Mouse (Mus musculus) embryonic facial prominence, embryonic 10.5 days (tissue): ENCODE measurements around the gene Lrr1. TPM values are rescaled to one million over a fixed set of nuclear protein-coding genes. Genes with fewer than 3 reads are reported as not detected.

Experiments
- DNase-seq: peaks from one replicate; pipeline ENCODE4 v3.0.0-alpha.2; 2017; ENCODE audit warnings: low spot score
- H3K27ac ChIP-seq: fragments of 300-500 bp; sonication (generic); replicated peaks from 2 replicates; pipeline ENCODE4 v1.5.1; 2016; ENCODE audit warnings: mild to moderate bottlenecking
- H3K27me3 ChIP-seq: fragments of 300-500 bp; sonication (generic); replicated peaks from 2 replicates; pipeline ENCODE4 v1.6.1; 2016; ENCODE audit warnings: low read depth, mild to moderate bottlenecking; ENCODE audit not compliant: poor library complexity, severe bottlenecking
- H3K36me3 ChIP-seq: fragments of 300-500 bp; sonication (generic); replicated peaks from 2 replicates; pipeline ENCODE4 v1.6.1; 2016; ENCODE audit warnings: mild to moderate bottlenecking, moderate library complexity
- H3K4me1 ChIP-seq: fragments of 300-500 bp; sonication (generic); 2 replicates; pipeline ENCODE4 v1.6.1; 2016
- H3K4me3 ChIP-seq: fragments of 300-500 bp; sonication (generic); 2 replicates; pipeline ENCODE4 v1.5.1; 2016; ENCODE audit warnings: mild to moderate bottlenecking, moderate library complexity
- H3K9me3 ChIP-seq: fragments of 300-500 bp; sonication (generic); 2 replicates; pipeline ENCODE4 v1.6.1; 2016; ENCODE audit warnings: mild to moderate bottlenecking
- WGBS: fragments of 180-500 bp; shearing (Covaris S2); methylation state at CpG from one replicate; pipeline ENCODE4 v1.1.7; 2016; 5-methylcytosine and 5-hydroxymethylcytosine counted together
- polyA plus RNA-seq: library from polyadenylated mRNA; unstranded; fragments of >200 nt; fragmentation: Nextera tagmentation; extraction: Ambion mirVana; gene quantifications from 2 replicates; pipeline ENCODE4 v1.2.1, GENCODE M21; 2016

Lrr1 gene
- polyA plus RNA-seq, 1 experiment from 2014 or later = 31.2 TPM

DNA sequence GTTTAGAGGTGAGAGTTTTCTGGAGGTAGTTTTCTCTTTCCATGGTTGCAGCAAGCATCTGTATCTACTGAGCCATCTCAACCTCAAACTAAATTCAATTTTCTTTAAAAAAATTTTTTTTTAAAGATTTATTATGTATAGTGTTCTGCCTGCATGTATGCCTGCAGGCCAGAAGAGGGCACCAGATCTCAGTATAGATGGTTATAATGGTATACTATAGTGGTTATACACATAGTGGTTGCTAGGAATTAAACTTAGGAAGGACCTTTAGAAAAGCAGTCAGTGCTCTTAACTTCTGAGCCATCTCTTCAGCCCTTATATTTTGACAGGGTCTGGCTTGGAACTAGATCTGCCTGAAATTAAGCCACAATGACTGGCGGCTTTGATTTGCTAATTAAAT is 21.9 kb downstream of the Lrr1 start:
- DNase-seq = no peak
- no peaks in the 10 kb centered on the region for H3K27me3 ChIP-seq
- no peak overlapping the region for H3K27ac ChIP-seq
- H3K4me1 ChIP-seq = peaks cover 17% of the 10 kb centered on the region
- peaks cover 4% of the 10 kb centered on the region; the same call in 1 of the 2 replicates for H3K9me3 ChIP-seq
- WGBS = 100% methylated on average over 1 of the region's 1 CpGs
- H3K36me3 ChIP-seq = peaks cover 67% of the 10 kb centered on the region
- H3K4me3 ChIP-seq = no peak overlapping the region

DNA sequence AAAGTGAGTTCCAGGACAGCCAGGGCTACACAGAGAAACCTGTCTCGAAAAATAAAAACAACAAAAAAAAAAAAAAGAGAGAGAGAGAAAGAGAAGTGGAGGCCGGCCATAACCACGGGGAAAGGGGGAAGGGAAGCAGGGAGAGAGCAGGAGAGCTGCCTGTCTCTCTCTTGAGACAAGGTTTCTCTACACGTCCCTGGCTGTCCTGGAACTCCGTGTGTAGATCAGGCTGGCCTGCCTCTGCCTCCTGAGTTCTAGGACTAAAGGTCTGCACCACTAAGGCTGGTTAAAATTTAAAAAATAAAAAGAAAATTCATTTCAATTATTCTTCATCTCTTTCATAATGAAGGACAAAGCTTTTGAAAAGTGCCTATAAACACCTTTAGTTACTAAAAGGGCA is 22.8 kb downstream of the Lrr1 start:
- no peak for DNase-seq
- no peak overlapping the region for H3K4me3 ChIP-seq
- 89% methylated on average over 5 of the region's 5 CpGs for WGBS

DNA sequence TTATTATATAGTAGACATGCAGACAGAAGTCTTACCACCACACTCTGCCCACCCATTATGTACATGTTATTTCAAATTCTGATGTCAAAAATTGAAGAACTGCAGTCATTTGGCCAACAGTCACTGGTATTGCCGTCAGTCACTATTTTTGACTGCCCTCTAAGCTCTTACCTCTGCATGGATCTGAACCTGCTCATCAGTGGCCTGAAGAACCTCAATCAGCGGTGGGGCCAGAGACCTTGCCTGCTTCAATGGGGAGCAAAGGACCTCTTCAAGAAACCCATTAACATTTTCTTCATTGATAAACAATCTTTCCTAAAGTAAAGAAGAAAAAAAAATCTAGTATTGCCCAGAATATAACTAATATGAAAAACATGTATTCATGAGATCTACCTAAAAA is 24.0 kb downstream of the Lrr1 start:
- WGBS = 96% methylated on average over 2 of the region's 2 CpGs

More for the DNA sequence above, 22.8 kb downstream of the Lrr1 start:
- no peaks in the 10 kb centered on the region for H3K27me3 ChIP-seq
- H3K9me3 ChIP-seq = peaks cover 4% of the 10 kb centered on the region; the same call in 1 of the 2 replicates
- H3K36me3 ChIP-seq = peaks cover 65% of the 10 kb centered on the region
- no peak overlapping the region for H3K27ac ChIP-seq
- H3K4me1 ChIP-seq = peaks cover 17% of the 10 kb centered on the region

DNA sequence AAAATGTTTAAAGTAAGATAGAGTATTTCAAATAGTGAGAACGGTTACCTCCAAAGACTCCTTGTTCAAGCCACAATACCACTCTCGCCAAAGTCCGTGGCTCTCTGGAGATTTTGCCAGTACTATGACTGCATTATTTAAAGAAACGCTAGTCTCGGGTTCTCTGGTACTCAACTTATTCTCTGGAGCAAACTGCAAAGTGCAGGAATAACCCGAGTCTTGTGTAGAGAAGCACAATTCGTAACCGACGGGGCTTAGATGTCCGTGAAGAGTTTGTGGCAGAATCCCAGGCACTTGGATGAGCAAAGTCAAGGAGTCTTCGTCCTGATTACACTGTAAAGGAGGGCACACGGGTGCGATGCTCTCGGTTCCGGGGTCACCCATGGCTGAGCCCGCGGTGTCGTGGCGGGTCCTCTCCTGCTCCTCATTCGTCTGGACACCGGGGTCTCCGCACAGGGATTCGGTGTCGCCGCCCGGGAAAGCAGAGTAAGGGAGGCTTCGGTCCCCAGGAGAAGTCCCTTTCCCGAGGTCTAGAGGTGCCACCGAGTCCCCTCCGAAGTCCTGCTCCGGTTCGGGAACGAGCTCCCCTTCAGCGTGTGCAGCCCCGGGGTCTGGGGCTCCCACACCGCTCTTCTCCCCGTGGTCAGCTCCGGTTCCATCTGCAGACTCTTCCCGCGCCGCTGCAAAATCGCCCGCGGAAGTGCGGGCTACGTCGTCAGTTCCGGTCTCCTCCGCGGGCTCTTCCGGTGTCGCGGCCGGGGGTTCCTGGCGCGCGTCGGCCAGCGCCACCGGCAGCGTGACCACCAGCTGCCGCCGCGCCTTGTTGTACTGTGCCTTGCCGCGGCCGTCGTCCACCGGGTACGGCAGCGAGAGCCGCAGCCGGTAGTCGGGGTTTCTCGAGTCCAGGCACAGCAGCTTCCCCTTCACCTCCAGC is 28.1 kb downstream of the Lrr1 start, which contains the start of gene Gm49383:
TSS of gene Gm49383 (minus strand) at position 661 of the 934 bp plus-strand sequence.
- H3K4me1 ChIP-seq = peaks cover 31% of the 10 kb centered on the region
- WGBS = under 1% methylated on average over 75 of the region's 75 CpGs
- H3K4me3 ChIP-seq = peak within 1 kb of the TSS; percentile 94
- H3K9me3 ChIP-seq = no peaks in the 10 kb centered on the region
- peaks cover 50% of the 10 kb centered on the region for H3K36me3 ChIP-seq
- DNase-seq = peak; percentile 85
- no peaks in the 10 kb centered on the region for H3K27me3 ChIP-seq
- H3K27ac ChIP-seq = peak within 1 kb of the TSS; percentile 91

More for the DNA sequence above, 24.0 kb downstream of the Lrr1 start:
- DNase-seq = no peak
- no peak overlapping the region for H3K4me3 ChIP-seq
- peaks cover 59% of the 10 kb centered on the region for H3K36me3 ChIP-seq
- H3K27ac ChIP-seq = no peak overlapping the region
- H3K4me1 ChIP-seq = peaks cover 15% of the 10 kb centered on the region
- no peaks in the 10 kb centered on the region for H3K27me3 ChIP-seq
- H3K9me3 ChIP-seq = peaks cover 4% of the 10 kb centered on the region; the same call in 1 of the 2 replicates

DNA sequence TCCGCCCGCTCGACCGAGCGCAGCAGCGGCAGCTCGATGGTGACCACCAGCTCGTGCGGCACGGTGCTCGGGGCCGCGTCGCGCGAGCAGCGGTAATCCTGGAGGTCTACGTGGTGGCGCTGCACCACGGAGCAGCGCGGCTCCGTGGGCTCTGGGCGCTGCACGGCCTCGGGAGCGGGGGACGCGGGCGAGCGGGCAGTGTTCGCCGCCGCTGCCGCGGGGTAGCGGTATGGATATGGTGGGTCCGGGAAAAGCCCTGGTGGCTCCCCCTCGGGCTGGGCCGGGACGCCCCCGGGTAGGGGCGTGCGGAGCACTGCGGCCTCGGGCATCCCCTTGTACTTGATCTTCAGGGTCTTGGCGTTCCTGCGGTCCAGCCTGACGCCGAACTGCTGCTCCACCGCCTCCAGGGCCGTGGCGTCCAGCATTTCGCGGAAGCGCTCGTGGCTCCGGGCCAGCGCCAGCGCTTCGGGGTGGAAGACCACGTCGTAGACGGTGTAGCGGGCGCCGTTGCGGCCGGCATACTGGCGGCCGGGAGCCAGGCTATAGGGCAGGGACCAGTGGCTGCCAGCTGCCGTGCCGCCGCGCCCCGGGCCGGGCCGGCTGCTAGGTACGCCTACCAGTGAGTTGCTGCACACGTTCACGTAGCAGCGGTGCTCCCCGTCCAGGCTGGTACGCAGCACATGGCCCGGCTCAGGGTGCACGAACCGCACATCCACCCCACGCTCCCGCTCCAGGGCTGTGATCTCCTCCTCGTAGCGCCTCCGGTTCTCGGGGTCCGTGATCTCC is 29.0 kb downstream of the Lrr1 start:
- WGBS = under 1% methylated on average over 94 of the region's 94 CpGs
- Histone ChIP-seq H3K4me3 (peak overlapping the region; percentile 94), H3K9me3 (no peaks in the 10 kb centered on the region), H3K27me3 (no peaks in the 10 kb centered on the region), H3K27ac (peak overlapping the region; percentile 91), H3K36me3 (peaks cover 50% of the 10 kb centered on the region), H3K4me1 (peaks cover 31% of the 10 kb centered on the region)
- DNase-seq = peak; percentile 67

DNA sequence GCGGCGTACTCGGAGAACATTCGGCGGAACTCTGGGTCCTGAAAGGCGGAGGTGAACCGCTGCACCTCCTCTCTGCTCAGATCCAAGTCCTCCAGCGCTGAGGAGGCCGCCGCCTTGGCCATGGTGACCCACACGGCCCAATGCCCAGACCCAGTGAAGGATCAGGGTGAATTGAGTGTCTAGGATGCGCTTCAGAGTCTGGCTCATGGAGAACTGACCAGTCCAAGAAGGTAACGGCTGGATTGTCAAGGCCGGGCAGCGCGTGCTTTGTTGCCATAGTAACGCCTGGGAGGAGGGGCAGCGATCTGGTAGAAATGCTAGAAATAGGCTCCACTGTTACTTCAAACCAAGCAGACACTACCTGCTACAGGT is 29.5 kb downstream of the Lrr1 start, which contains the start of gene Dnaaf2:
TSS of gene Dnaaf2 (minus strand) at position 266 of the 372 bp plus-strand sequence.
- Histone ChIP-seq H3K27ac (peak within 1 kb of the TSS; percentile 91), H3K36me3 (peaks cover 50% of the 10 kb centered on the region), H3K9me3 (no peaks in the 10 kb centered on the region), H3K4me3 (peak within 1 kb of the TSS; percentile 94), H3K4me1 (peaks cover 31% of the 10 kb centered on the region), H3K27me3 (no peaks in the 10 kb centered on the region)
- WGBS = under 1% methylated on average over 18 of the region's 18 CpGs
- DNase-seq = peak; percentile 84

DNA sequence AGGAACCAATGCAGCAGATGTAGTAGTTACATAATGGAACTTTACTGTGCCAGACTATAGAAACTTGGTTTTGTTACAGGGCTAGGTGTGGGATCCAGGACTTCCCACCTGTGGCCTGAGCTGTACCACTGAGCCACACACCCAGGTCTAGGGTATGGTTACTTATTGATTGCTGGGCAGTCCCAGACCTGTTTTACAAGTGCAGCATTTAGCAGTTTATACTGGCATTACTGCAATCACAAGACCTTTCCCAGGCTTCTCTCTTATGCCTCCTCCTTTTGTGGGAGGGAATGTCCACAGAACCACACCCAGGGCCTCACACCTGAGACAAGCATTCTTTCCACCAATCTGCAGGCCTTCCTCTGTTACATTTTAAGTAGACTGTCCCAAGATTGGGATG is 30.4 kb downstream of the Lrr1 start:
- Histone ChIP-seq H3K4me3 (peak overlapping the region; percentile 28; the same call in 1 of the 2 replicates), H3K4me1 (peaks cover 31% of the 10 kb centered on the region), H3K27ac (no peak overlapping the region), H3K36me3 (peaks cover 52% of the 10 kb centered on the region), H3K27me3 (no peaks in the 10 kb centered on the region), H3K9me3 (no peaks in the 10 kb centered on the region)
- DNase-seq = no peak

DNA sequence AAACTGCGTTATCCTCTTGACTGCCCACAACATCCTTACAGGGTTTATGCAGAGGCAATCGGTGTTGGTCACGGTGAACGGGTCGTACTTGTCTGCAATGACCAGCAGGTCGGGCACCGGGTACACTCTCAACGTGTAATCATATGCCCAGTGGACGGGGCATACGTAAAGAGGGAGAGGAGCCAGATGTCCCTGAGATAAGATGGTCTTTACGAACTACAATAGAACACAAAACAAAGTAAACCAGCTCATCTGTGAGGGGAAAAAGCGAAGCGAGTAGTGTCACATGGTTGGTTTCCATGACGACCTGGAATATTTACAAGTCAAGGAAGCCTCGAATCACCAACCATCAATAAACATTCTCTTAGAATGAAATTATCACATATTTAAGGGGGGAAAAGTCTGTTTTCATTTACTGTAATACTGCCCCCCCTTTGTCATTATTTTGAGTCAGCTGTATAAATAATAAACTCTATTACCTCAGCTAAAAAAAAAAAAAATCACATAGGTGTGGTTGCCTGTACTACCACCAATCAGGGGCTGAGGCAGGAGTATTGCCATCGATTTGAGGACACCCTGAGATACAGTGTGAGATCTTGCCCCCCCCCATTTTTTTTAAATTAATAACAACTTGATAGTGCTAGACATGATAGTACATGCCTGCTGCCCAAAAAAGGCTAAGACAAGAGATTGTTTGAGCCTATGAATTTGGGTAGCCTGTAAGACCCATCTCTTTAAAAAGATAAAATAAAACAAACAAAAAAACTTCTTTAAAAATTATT is 35.6 kb downstream of the Lrr1 start, which contains the start of gene Gm49384:
TSS of gene Gm49384 (minus strand) at position 216 of the 782 bp plus-strand sequence.
- Histone ChIP-seq H3K9me3 (no peaks in the 10 kb centered on the region), H3K4me3 (no peak within 1 kb of the TSS), H3K4me1 (peaks cover under 1% of the 10 kb centered on the region; the same call in 1 of the 2 replicates), H3K36me3 (peaks cover 84% of the 10 kb centered on the region), H3K27me3 (no peaks in the 10 kb centered on the region), H3K27ac (no peak within 1 kb of the TSS)
- no peak for DNase-seq
- 91% methylated on average over 16 of the region's 16 CpGs for WGBS

DNA sequence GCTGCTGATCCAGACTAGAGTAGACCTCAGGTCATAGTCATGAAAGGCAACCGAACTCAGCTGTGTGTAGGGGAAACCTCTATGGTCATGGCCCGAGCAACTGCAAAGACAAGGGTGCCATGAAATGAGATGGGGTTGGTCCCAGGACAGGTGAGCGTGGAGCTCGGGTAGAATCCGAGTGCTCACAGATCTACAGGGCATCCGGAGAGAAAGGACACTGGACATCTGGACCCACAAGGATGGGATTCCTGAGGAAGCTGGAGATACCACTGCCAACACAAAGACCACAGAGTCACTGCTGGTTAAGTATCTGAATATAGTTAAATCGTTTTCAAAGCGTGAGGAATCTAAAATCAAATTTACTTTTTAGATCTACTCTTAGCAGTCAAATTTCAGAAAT is 38.8 kb downstream of the Lrr1 start:
- H3K36me3 ChIP-seq = peaks cover 86% of the 10 kb centered on the region
- H3K27me3 ChIP-seq = no peaks in the 10 kb centered on the region
- H3K4me3 ChIP-seq = no peak overlapping the region
- H3K27ac ChIP-seq = no peak overlapping the region
- 96% methylated on average over 8 of the region's 8 CpGs for WGBS
- H3K9me3 ChIP-seq = no peaks in the 10 kb centered on the region
- no peak for DNase-seq
- H3K4me1 ChIP-seq = no peaks in the 10 kb centered on the region

DNA sequence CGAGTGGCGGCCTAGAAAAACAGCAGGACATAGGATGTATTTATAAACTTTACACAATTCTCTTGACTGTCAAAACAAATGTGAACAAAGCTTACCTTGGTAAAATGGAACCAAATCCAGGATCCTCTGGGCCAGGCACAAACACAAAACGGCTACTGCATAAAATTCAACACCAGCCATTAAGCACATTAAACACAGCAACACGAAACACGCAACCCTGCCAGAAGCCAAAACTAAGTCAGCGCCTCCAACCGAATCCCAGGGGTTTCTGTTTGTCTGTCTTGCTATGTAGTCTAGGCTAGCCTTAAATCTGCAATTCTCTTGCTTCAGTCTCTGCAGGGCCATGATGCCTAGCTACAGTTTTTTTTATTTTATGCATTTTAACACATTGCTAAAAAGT is 39.3 kb downstream of the Lrr1 start:
- H3K36me3 ChIP-seq = peaks cover 86% of the 10 kb centered on the region
- no peak for DNase-seq
- 94% methylated on average over 7 of the region's 7 CpGs for WGBS

DNA sequence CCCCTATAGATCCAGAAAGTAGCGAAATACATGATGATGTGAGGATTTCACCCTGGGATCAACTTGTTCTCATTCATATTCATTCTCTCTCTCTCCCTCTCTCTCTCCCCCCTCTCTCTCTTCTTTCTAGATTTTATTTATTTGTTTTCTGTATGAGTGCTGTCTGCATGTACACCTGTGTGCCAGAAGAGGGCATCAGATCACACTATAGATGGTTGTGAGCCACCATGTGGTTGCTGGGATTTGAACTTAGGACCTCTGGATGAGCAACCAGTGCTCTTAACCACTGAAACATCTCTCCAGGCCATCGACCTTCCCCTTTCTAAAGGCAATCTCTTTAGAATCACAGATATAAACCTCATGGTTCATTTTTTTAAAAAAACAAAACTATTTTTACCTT is 39.9 kb downstream of the Lrr1 start:
- Histone ChIP-seq H3K9me3 (no peaks in the 10 kb centered on the region), H3K4me3 (no peak overlapping the region), H3K27me3 (no peaks in the 10 kb centered on the region), H3K36me3 (peaks cover 86% of the 10 kb centered on the region), H3K27ac (no peak overlapping the region), H3K4me1 (no peaks in the 10 kb centered on the region)
- DNase-seq = no peak
- whole genome bisulfite sequencing = 82% methylated on average over 2 of the region's 2 CpGs

More for the DNA sequence above, 39.3 kb downstream of the Lrr1 start:
- no peaks in the 10 kb centered on the region for H3K9me3 ChIP-seq
- H3K4me1 ChIP-seq = no peaks in the 10 kb centered on the region
- no peaks in the 10 kb centered on the region for H3K27me3 ChIP-seq
- no peak overlapping the region for H3K27ac ChIP-seq
- no peak overlapping the region for H3K4me3 ChIP-seq
